Mouse (Mus musculus) heart, embryonic 16.5 days (tissue): ENCODE data around the gene Lpar4. TPM values are rescaled to one million over a fixed set of nuclear protein-coding genes. Genes with fewer than 3 reads are reported as not detected.

ENCODE experiments used
- ATAC-seq: fragments of 200-750 bp; cut with Nextera tagmentation; replicated peaks from 2 replicates; pipeline ENCODE4 v1.8.0; 2017; ENCODE audit warnings: moderate number of reproducible peaks; ENCODE audit not compliant: insufficient read depth, low FRiP score; ENCODE audit errors: extremely low read depth
- H3K27ac ChIP-seq: fragments of 300-500 bp; sonication (generic); 2 replicates; pipeline ENCODE4 v1.5.1; 2014; ENCODE audit warnings: mild to moderate bottlenecking, low read length, control low read depth, moderate library complexity
- H3K27me3 ChIP-seq: fragments of 300-500 bp; sonication (generic); 2 replicates; pipeline ENCODE4 v1.6.1; 2014; ENCODE audit warnings: low read length, mixed read lengths; ENCODE audit not compliant: control insufficient read depth, insufficient read depth
- H3K36me3 ChIP-seq: fragments of 300-500 bp; sonication (generic); 2 replicates; pipeline ENCODE4 v1.6.1; 2014; ENCODE audit not compliant: control insufficient read depth, insufficient read depth
- H3K4me1 ChIP-seq: fragments of 300-500 bp; sonication (generic); 2 replicates; pipeline ENCODE4 v1.6.1; 2014; ENCODE audit warnings: low read length, mixed read lengths; ENCODE audit not compliant: control insufficient read depth, insufficient read depth
- H3K4me2 ChIP-seq: fragments of 300-500 bp; sonication (generic); 2 replicates; pipeline ENCODE4 v1.6.1; 2014; ENCODE audit warnings: low read depth, mild to moderate bottlenecking, control low read depth, low read length
- H3K4me3 ChIP-seq: fragments of 300-500 bp; sonication (generic); 2 replicates; pipeline ENCODE4 v1.5.1; 2014; ENCODE audit warnings: mild to moderate bottlenecking, control low read depth, low read length
- H3K9ac ChIP-seq: fragments of 300-500 bp; sonication (generic); 2 replicates; pipeline ENCODE4 v1.6.1; 2014; ENCODE audit warnings: low read length, control low read depth
- H3K9me3 ChIP-seq: fragments of 300-500 bp; sonication (generic); replicated peaks from 2 replicates; pipeline ENCODE4 v1.6.1; 2016; ENCODE audit warnings: low read length; ENCODE audit not compliant: control insufficient read depth
- WGBS: fragments of 180-500 bp; shearing (Covaris S2); extraction: QIAGEN DNeasy Blood & Tissue Kit; methylation state at CpG from one replicate; pipeline ENCODE4 v1.1.7; 2014; 5-methylcytosine and 5-hydroxymethylcytosine counted together
- polyA plus RNA-seq: library from polyadenylated mRNA; unstranded; fragments of >200 nt; fragmentation: Nextera tagmentation; extraction: Ambion mirVana; gene quantifications from 2 replicates; pipeline ENCODE4 v1.2.1, GENCODE M21; 2015

Gene Lpar4
- 10.5 and 11.7 TPM in 2 replicates for polyA plus RNA-seq

DNA sequence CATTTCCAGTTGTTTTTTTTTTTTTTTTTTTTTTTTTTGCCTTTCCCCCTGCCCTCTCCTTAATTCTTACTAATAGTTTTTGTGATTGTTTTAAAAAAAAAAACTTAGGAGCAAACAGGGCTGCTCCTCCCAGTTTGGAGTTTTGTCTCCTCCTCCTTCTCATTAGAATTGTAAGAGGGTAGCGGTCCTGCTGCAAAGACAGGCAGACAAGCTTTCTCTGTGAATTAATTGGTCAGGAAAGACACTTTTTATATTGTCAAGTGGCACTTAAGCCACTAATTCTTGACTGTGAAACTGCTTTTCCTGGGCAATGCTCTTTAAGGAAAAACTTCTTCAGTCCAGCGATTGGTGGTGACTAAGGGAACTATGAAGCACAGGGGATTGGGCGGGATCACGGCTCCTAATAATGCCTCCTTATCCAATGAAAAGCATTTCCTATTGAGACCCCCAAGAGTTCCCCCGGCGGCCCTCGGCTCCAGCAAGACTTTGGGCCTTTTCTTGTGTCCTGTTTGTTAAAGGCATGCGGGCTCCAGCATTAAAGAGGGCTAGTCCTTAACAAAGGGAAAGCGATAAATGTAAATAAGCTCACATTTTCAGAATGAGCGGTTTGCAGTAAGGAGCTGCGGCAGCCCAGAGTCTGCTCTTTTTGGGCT is at the start of gene Lpar4:
Lpar4 (plus strand) TSS at position 451 of the 653 bp plus-strand sequence.
- no peaks in the 10 kb centered on the region for H3K9me3 ChIP-seq
- H3K27ac ChIP-seq: peak within 1 kb of the TSS; percentile 30
- H3K4me3 ChIP-seq: peak within 1 kb of the TSS; percentile 50
- no peaks in the 10 kb centered on the region for H3K27me3 ChIP-seq
- no peaks in the 10 kb centered on the region for H3K4me1 ChIP-seq
- peak within 1 kb of the TSS; percentile 44 for H3K4me2 ChIP-seq
- no peaks in the 10 kb centered on the region for H3K36me3 ChIP-seq
- H3K9ac ChIP-seq: peak within 1 kb of the TSS; percentile 51
- WGBS: 17% methylated on average over 11 of the region's 11 CpGs
- ATAC-seq: 0 out of 2 replicates have a peak, but pooled peaks have one; percentile 52

DNA sequence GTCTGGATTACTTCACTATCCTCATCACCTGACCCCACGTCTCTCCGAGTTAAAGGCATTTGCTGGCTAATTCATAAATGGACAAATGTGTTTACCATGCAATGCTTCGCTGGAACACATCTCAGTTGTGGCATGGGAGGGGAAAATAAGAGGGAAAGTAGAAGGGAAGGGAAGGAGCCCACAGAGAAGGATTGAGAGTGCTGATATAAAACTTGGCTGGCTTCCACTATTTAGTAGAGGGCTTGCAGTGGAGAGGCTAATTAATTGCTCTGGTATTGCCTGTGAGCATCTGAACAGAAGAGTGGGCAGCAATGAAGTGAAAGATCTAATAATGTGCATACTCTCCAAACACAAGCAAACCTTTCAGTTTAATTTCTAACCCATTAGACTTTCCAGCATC is 49.0 kb upstream of the Lpar4 start:
- no peak overlapping the region for H3K27ac ChIP-seq
- 58% methylated on average over 3 of the region's 3 CpGs for WGBS

DNA sequence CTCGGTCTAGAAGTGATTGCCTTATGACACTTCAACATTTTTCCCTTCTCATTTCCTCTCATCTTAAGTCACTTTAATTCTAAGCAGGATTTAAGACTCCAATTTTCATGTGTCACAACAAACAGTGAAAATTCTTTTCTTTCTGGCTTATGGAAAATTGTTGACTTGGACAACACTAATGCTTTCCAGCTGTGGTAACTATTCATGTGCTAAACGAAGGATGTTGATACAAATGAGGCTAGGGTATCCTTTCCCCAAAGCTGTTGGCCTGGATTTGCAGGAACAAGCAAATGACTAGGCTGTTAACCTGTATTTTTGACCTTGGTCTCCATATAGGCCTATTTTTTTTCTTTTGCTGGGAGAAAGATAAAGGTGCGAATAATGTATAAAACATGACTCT is 48.5 kb upstream of the Lpar4 start:
- Histone ChIP-seq H3K36me3 (no peaks in the 10 kb centered on the region), H3K4me2 (no peak overlapping the region), H3K27ac (no peak overlapping the region), H3K4me1 (no peaks in the 10 kb centered on the region), H3K4me3 (no peak overlapping the region), H3K27me3 (no peaks in the 10 kb centered on the region), H3K9me3 (no peaks in the 10 kb centered on the region), H3K9ac (no peak overlapping the region)
- 47% methylated on average over 3 of the region's 3 CpGs for WGBS
- no peak for ATAC-seq

More for the DNA sequence above, 49.0 kb upstream of the Lpar4 start:
- no peak for ATAC-seq
- H3K4me2 ChIP-seq: no peak overlapping the region
- H3K9me3 ChIP-seq: no peaks in the 10 kb centered on the region
- no peak overlapping the region for H3K9ac ChIP-seq
- no peak overlapping the region for H3K4me3 ChIP-seq
- H3K27me3 ChIP-seq: no peaks in the 10 kb centered on the region
- H3K4me1 ChIP-seq: no peaks in the 10 kb centered on the region
- H3K36me3 ChIP-seq: no peaks in the 10 kb centered on the region

DNA sequence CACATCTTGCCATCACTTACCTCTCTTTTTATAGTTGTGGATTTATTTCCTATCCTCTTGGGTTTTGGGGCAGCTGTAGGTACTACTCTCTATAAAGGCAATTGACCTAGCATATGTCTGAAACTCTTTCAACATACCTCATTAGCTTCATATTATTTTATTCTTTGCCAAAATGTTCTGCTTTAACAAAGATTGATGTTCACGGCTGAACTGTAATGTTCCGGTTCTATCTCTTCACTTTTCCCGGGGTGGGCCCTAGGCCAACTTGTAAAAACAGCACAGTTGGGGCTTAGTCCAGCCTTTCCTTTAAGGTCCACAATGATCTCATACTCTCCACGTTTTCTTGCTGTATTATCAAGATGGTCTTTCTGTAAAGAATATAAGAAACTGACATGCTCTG is 48.1 kb upstream of the Lpar4 start:
- H3K4me3 ChIP-seq: no peak overlapping the region
- no peak overlapping the region for H3K9ac ChIP-seq
- WGBS: 39% methylated on average over 4 of the region's 4 CpGs
- H3K36me3 ChIP-seq: no peaks in the 10 kb centered on the region
- H3K27me3 ChIP-seq: no peaks in the 10 kb centered on the region
- no peaks in the 10 kb centered on the region for H3K4me1 ChIP-seq
- no peak overlapping the region for H3K27ac ChIP-seq
- ATAC-seq: no peak
- H3K4me2 ChIP-seq: no peak overlapping the region
- no peaks in the 10 kb centered on the region for H3K9me3 ChIP-seq

DNA sequence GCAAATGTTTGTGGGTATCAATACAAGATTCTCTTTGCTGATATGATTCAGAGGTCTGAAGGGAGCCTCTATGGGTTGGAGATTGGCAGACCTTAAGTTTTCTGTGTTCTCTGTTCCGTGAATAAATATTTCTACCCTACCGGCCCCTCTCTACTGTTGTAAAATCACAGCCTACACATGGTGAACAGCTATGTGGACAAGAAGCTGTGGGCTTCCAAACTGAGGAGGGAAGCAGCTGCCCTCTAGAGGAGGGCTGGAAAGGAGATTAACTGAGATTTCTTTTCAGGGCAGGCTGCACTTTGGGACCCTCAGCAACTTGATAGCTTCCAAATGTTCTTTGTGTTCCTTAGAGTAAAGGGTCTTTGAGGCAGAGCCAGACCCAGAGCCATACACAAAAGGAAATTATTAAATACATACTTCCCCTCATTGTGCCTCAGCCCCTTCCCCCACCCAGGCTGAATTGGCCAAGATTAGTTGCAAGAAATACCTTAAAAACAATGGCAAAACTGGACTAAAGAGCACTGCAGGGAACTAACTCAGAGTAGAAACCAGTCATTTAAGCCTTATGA is 22.6 kb upstream of the Lpar4 start:
- Histone ChIP-seq H3K27ac (peak overlapping the region; percentile 59), H3K9ac (no peak overlapping the region), H3K36me3 (no peaks in the 10 kb centered on the region), H3K4me2 (no peak overlapping the region), H3K9me3 (no peaks in the 10 kb centered on the region), H3K4me1 (no peaks in the 10 kb centered on the region), H3K4me3 (no peak overlapping the region), H3K27me3 (no peaks in the 10 kb centered on the region)
- ATAC-seq: no peak
- 58% methylated on average over 2 of the region's 2 CpGs for WGBS

DNA sequence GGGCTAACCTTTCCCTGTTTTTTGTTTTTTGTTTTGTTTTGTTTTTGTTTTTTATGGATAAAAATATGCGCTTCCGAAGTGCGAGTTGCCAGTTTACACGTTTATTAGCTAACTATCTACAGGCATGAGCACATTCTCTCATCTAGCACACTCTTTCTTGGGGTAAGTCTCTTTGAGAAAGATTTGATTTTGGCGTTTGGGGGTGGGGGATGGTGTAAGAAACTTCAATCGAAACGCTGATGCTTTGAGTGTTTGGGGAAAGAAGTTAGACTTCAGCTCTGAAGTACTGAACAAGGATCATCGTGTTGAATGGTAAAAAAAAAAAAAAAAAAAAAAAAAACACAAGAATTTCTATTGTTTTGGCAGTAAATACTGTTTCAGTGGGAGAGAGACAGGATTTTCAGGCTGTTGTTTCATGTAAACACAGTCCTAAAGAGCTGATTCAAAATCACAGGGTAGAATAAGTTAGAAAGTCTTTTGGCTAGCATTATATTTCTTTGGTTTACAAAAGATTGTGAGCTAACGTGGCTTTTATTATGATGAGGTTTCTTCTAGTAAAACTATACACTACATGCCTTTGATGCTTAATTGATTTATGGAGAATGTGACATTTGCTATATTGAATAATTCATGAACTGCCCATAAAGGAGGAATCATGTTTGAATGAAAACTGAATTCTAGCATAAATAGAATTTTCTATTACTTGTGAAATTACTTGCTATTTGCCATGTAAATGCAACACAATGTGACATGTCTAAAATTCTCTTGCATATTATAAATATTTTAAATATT is 599 bp downstream of the Lpar4 start:
- H3K4me2 ChIP-seq: peak overlapping the region; percentile 44
- H3K9ac ChIP-seq: peak overlapping the region; percentile 51
- no peaks in the 10 kb centered on the region for H3K9me3 ChIP-seq
- H3K4me1 ChIP-seq: no peaks in the 10 kb centered on the region
- ATAC-seq: no peak
- WGBS: 7% methylated on average over 9 of the region's 9 CpGs
- peak overlapping the region; percentile 30 for H3K27ac ChIP-seq
- H3K27me3 ChIP-seq: no peaks in the 10 kb centered on the region
- peak overlapping the region; percentile 50 for H3K4me3 ChIP-seq
- no peaks in the 10 kb centered on the region for H3K36me3 ChIP-seq

DNA sequence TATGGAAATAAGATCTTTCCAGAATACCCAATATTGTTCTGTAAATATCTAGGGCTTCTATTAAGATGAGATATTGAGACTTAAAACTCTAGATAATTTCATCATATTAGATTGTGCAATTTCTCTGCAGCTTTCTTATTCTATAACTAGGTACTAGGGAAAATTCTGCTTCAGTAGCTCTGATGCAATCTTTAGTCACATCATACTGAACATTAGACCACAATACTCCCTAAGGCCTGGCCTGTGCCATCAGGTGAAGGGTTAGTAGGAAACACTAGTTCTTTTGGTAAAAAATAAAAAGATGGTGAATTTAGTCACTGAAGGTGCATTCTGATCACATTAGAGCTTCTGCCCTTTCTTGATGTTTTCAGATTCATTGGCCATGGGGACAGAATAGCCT is 4.1 kb downstream of the Lpar4 start:
- Histone ChIP-seq H3K36me3 (no peaks in the 10 kb centered on the region), H3K4me3 (no peak overlapping the region)

DNA sequence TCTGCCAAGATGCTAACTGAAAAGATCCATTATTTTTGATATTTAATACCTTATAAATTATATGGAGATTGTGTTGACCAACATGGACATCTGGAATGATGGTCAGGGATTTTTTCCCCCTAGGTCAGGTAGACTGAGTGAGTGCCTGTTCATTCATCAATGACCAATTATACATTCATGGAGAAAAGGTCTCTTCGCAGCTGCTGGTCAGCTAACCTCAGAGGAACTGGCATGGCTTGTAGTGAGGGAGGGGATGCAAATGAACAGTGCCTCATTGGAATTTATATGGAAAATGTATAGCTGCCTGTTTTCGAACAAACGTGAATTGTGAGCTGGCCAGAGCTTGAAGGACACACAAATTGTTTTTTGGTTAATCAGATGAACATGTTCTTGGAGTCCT is 18.9 kb downstream of the Lpar4 start:
- Histone ChIP-seq H3K9ac (no peak overlapping the region), H3K36me3 (no peaks in the 10 kb centered on the region), H3K27me3 (no peaks in the 10 kb centered on the region), H3K27ac (no peak overlapping the region), H3K4me1 (no peaks in the 10 kb centered on the region), H3K9me3 (no peaks in the 10 kb centered on the region), H3K4me2 (no peak overlapping the region), H3K4me3 (no peak overlapping the region)
- ATAC-seq: no peak
- 74% methylated on average over 3 of the region's 3 CpGs for WGBS

More for the DNA sequence above, 4.1 kb downstream of the Lpar4 start:
- ATAC-seq: no peak
- Histone ChIP-seq H3K9ac (no peak overlapping the region), H3K4me2 (no peak overlapping the region), H3K9me3 (no peaks in the 10 kb centered on the region), H3K27me3 (no peaks in the 10 kb centered on the region), H3K4me1 (no peaks in the 10 kb centered on the region), H3K27ac (no peak overlapping the region)

DNA sequence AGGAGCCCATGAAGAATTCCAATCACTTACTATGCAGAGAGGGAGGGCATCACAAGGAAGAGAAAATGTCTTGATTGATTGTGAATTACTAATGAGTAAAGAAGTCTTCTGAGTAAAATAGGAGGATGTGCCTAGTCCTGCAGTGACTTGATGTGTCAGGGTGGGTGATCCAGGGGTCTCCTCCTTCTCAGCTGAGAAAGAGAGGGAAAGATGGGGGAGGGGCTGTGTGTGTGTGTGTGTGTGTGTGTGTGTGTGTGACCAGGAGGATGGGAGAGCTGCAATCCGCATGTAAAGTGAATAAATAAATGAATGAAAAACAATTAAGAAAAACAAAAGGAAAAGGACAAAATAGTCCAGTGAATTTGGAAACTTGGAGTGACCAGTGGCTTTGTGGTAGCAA is 30.1 kb downstream of the Lpar4 start:
- Histone ChIP-seq H3K4me3 (no peak overlapping the region), H3K27ac (no peak overlapping the region), H3K36me3 (no peaks in the 10 kb centered on the region), H3K4me2 (no peak overlapping the region), H3K9me3 (no peaks in the 10 kb centered on the region), H3K9ac (no peak overlapping the region), H3K27me3 (no peaks in the 10 kb centered on the region), H3K4me1 (no peaks in the 10 kb centered on the region)
- ATAC-seq: no peak
- 83% methylated on average over 1 of the region's 1 CpGs for WGBS
